Mouse (Mus musculus) stomach, embryonic 14.5 days (tissue): Measurements from ENCODE around the gene Stat4. TPM values are rescaled to one million over a fixed set of nuclear protein-coding genes. Genes with fewer than 3 reads are reported as not detected.

ENCODE experiments used
- ATAC-seq: fragments of 200-750 bp; cut with Nextera tagmentation; 2 replicates; pipeline ENCODE4 v1.8.0; 2017; ENCODE audit warnings: low read depth, moderate TSS enrichment; ENCODE audit not compliant: insufficient number of reproducible peaks, insufficient read depth, low FRiP score
- H3K27ac ChIP-seq: fragments of 300-500 bp; sonication (generic); 2 replicates; pipeline ENCODE4 v1.5.1; 2014; ENCODE audit warnings: mild to moderate bottlenecking, low read length, moderate library complexity, mixed read lengths
- H3K27me3 ChIP-seq: fragments of 300-500 bp; sonication (generic); 2 replicates; pipeline ENCODE4 v1.6.1; 2014; ENCODE audit warnings: low read length, control low read depth, mixed read lengths; ENCODE audit not compliant: control insufficient read depth, insufficient read depth
- H3K36me3 ChIP-seq: fragments of 300-500 bp; sonication (generic); 2 replicates; pipeline ENCODE4 v1.6.1; 2014; ENCODE audit warnings: mild to moderate bottlenecking, control low read depth, low read length, moderate library complexity, mixed read lengths; ENCODE audit not compliant: control insufficient read depth, insufficient read depth
- H3K4me1 ChIP-seq: fragments of 300-500 bp; sonication (generic); 2 replicates; pipeline ENCODE4 v1.6.1; 2014; ENCODE audit warnings: low read length, control low read depth, mixed read lengths; ENCODE audit not compliant: control insufficient read depth, insufficient read depth
- H3K4me2 ChIP-seq: fragments of 300-500 bp; sonication (generic); replicated peaks from 2 replicates; pipeline ENCODE4 v1.6.1; 2014; ENCODE audit warnings: low read depth, low read length, control low read depth
- H3K4me3 ChIP-seq: fragments of 300-500 bp; sonication (generic); 2 replicates; pipeline ENCODE4 v1.5.1; 2014; ENCODE audit warnings: low read depth, low read length, control low read depth
- H3K9ac ChIP-seq: fragments of 300-500 bp; sonication (generic); replicated peaks from 2 replicates; pipeline ENCODE4 v1.6.1; 2014; ENCODE audit warnings: low read depth, mild to moderate bottlenecking, control low read depth, low read length, moderate library complexity, mixed read lengths
- H3K9me3 ChIP-seq: fragments of 300-500 bp; sonication (generic); 2 replicates; pipeline ENCODE4 v1.6.1; 2016; ENCODE audit warnings: low read depth, low read length, control low read depth; ENCODE audit not compliant: control insufficient read depth
- whole genome bisulfite sequencing: fragments of 180-500 bp; shearing (Covaris S2); extraction: QIAGEN DNeasy Blood & Tissue Kit; methylation state at CpG from one replicate; pipeline ENCODE4 v1.1.7; 2014; 5-methylcytosine and 5-hydroxymethylcytosine counted together
- polyA plus RNA-seq: library from polyadenylated mRNA; unstranded; fragments of >200 nt; fragmentation: Nextera tagmentation; extraction: Ambion mirVana; gene quantifications from 2 replicates; pipeline ENCODE4 v1.2.1, GENCODE M21; 2014

The Stat4 gene
- polyA plus RNA-seq, 1 experiment from 2014 or later, result 4.4 TPM

GRCm38 (mm10) chr1:52057153-52057552 is 70.2 kb downstream of the Stat4 start:
- no peaks in the 10 kb centered on the region for H3K4me1 ChIP-seq
- no peak overlapping the region for H3K4me3 ChIP-seq
- no peaks in the 10 kb centered on the region for H3K36me3 ChIP-seq
- H3K9me3 ChIP-seq, result no peaks in the 10 kb centered on the region
- no peak overlapping the region for H3K9ac ChIP-seq
- no peaks in the 10 kb centered on the region for H3K27me3 ChIP-seq
- no peak overlapping the region for H3K4me2 ChIP-seq
- no peak for ATAC-seq
- 79% methylated on average over 5 of the region's 5 CpGs for WGBS
- no peak overlapping the region for H3K27ac ChIP-seq

GRCm38 (mm10) chr1:52066276-52066675 is 79.3 kb downstream of the Stat4 start:
- ATAC-seq, result no peak
- Histone ChIP-seq H3K27ac (no peak overlapping the region), H3K4me1 (no peaks in the 10 kb centered on the region), H3K4me3 (no peak overlapping the region), H3K36me3 (no peaks in the 10 kb centered on the region), H3K27me3 (no peaks in the 10 kb centered on the region), H3K9me3 (no peaks in the 10 kb centered on the region), H3K9ac (no peak overlapping the region), H3K4me2 (no peak overlapping the region)
- 63% methylated on average over 1 of the region's 1 CpGs for WGBS

GRCm38 (mm10) chr1:52066694-52067093 is 79.7 kb downstream of the Stat4 start:
- H3K27me3 ChIP-seq, result no peaks in the 10 kb centered on the region

DNA sequence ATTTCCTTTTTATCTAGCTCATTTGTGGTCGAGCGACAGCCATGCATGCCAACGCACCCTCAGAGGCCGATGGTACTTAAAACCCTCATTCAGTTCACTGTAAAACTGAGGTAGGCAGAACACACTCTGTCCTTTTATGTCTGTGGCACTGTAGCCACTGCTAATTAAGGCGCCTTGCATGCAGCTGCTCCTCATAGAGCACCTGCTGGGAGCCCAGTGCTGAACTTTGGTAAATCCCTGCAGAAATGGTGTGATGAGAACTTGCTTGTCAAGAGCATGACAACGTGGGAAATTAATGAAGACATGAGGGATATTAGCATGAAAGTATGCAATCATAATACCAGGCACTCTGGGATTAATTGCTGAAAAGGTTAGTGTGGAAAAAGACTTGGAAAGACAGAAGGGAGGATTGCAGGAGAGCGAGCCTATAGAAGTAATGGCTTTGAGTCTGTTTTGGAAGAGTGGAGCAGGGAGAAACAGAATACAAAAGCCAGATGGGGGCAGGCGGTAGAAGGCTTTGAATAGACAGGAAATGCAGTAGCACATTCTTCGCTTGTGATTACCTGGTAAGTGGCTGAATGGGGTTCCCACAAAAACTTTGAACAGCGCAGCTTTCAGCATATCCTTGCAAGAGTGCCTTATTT is 92.9 kb downstream of the Stat4 start:
- no peak for ATAC-seq
- Histone ChIP-seq H3K9me3 (no peaks in the 10 kb centered on the region), H3K36me3 (no peaks in the 10 kb centered on the region), H3K4me3 (no peak overlapping the region), H3K27me3 (no peaks in the 10 kb centered on the region), H3K4me1 (no peaks in the 10 kb centered on the region), H3K9ac (no peak overlapping the region), H3K27ac (no peak overlapping the region), H3K4me2 (no peak overlapping the region)
- WGBS, result 33% methylated on average over 10 of the region's 10 CpGs

More at GRCm38 (mm10) chr1:52066694-52067093, 79.7 kb downstream of the Stat4 start:
- 69% methylated on average over 3 of the region's 3 CpGs for WGBS
- ATAC-seq, result no peak
- no peak overlapping the region for H3K9ac ChIP-seq
- H3K36me3 ChIP-seq, result no peaks in the 10 kb centered on the region
- no peaks in the 10 kb centered on the region for H3K4me1 ChIP-seq
- no peak overlapping the region for H3K4me2 ChIP-seq
- H3K27ac ChIP-seq, result no peak overlapping the region
- H3K9me3 ChIP-seq, result no peaks in the 10 kb centered on the region
- H3K4me3 ChIP-seq, result no peak overlapping the region

DNA sequence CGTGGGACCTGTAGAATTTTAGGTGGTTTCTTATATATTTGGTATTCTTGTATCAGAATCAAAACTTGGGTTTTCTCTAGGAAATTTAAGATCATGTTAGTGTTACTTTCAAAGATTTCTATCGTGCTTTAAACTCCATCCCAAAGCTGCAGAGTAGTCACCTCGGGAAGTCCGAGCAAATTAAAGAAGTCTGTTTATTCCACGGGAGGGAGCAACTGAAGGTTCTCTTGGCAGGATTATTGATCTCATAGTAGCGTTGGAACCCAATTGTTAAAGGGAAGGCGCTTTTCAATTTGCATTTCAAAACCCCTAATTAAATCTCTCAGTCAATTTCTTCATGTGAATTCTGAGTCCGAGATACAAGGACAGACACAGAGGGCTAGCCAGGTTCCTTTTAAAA is 93.4 kb downstream of the Stat4 start:
- Histone ChIP-seq H3K4me3 (no peak overlapping the region), H3K36me3 (no peaks in the 10 kb centered on the region), H3K9ac (no peak overlapping the region), H3K4me2 (no peak overlapping the region), H3K27ac (no peak overlapping the region), H3K9me3 (no peaks in the 10 kb centered on the region), H3K4me1 (no peaks in the 10 kb centered on the region), H3K27me3 (no peaks in the 10 kb centered on the region)
- 28% methylated on average over 8 of the region's 8 CpGs for WGBS
- ATAC-seq, result no peak

DNA sequence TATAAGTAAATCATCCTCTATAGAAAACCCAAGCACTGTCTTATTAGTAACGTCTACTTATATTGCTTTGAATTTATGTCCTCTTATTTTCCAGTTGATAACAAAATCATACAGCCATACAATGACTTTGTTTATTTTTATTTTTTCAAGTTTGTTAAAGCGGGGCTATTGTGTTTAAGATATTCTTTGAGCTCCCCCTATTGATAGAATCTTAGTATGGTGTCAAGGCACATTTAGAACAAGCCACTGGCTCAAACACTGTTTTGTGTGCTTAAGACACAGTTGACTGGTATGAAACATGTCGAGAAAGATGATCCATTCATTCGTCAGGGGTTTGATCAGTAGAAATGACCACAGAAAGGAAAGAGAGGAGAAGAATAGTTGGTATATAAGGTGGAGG is 99.3 kb downstream of the Stat4 start:
- Histone ChIP-seq H3K9me3 (no peaks in the 10 kb centered on the region), H3K9ac (no peak overlapping the region), H3K4me2 (no peak overlapping the region), H3K4me1 (no peaks in the 10 kb centered on the region), H3K27ac (no peak overlapping the region), H3K36me3 (no peaks in the 10 kb centered on the region), H3K4me3 (no peak overlapping the region), H3K27me3 (no peaks in the 10 kb centered on the region)
- no peak for ATAC-seq
- 29% methylated on average over 4 of the region's 4 CpGs for WGBS

- WGBS, result 65% methylated on average over 1 of the region's 1 CpGs
- Histone ChIP-seq H3K9ac (no peak overlapping the region), H3K27ac (no peak overlapping the region), H3K27me3 (no peaks in the 10 kb centered on the region), H3K9me3 (no peaks in the 10 kb centered on the region), H3K36me3 (no peaks in the 10 kb centered on the region), H3K4me3 (no peak overlapping the region), H3K4me1 (no peaks in the 10 kb centered on the region), H3K4me2 (no peak overlapping the region)
- no peak for ATAC-seq
These were observed 100.2 kb downstream of the Stat4 start for GRCm38 (mm10) chr1:52087128-52087527.

DNA sequence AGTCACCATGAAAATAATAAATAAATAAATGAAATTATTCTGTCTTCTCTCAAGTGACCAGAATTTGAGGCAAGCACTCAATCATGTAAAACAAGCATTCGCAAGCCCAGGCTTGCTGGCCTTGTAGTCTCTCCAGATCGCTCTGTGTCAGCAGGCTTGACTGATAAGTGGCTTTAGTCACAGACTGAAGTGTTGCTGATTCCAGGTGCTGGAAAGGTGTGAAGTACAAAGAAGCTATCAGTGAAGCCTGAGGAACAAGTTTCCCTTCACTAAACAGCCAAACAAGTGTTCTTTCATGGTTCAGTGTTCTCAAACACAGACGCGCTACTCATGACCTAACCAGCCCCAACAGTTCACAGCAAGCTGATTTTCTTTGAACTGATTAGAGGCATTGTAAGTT is 101.7 kb downstream of the Stat4 start:
- ATAC-seq, result no peak
- Histone ChIP-seq H3K4me3 (no peak overlapping the region), H3K4me1 (no peaks in the 10 kb centered on the region), H3K27me3 (no peaks in the 10 kb centered on the region), H3K9ac (no peak overlapping the region), H3K36me3 (no peaks in the 10 kb centered on the region), H3K27ac (no peak overlapping the region), H3K4me2 (no peak overlapping the region), H3K9me3 (no peaks in the 10 kb centered on the region)
- WGBS, result 72% methylated on average over 4 of the region's 4 CpGs

DNA sequence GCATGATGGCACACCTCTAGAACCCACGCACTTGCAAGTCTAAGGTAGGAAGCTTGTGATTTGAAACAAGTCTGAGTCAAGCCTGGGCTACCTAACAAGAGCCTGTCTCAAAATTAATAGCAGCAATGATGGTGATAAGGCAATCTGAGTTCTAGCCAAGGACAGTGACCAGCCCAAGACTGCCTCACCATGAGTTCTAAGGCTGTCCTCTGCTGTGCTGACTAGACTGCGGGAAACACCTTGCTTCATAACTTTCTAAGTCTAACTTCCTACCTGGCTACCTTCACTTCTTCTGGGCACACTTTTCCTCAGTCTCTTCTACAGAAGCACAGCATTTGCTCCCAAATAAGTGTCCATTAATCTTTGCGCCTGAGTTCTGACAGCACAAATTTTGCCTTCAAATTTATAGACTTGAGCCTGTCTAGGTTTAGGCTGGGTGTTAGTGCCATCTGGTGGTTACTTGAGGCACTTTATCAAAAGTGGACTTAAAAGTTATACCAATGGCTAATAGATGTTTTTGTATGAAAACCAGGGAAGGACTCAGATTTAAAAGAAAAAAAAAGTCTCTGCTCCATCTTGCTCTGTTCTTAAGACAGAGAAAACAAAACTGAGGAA is 111.8 kb downstream of the Stat4 start:
- no peaks in the 10 kb centered on the region for H3K4me1 ChIP-seq
- no peak for ATAC-seq
- H3K4me2 ChIP-seq, result no peak overlapping the region
- H3K36me3 ChIP-seq, result no peaks in the 10 kb centered on the region
- no peak overlapping the region for H3K9ac ChIP-seq
- no peaks in the 10 kb centered on the region for H3K9me3 ChIP-seq
- no peaks in the 10 kb centered on the region for H3K27me3 ChIP-seq
- H3K27ac ChIP-seq, result no peak overlapping the region
- no peak overlapping the region for H3K4me3 ChIP-seq
- WGBS, result 77% methylated on average over 3 of the region's 3 CpGs
